Mouse (Mus musculus): ENCODE measurements at regions not wholly inside any gene's neighbourhood (a gene's known extent, or its start where the extent isn't known, plus 50 kb on each side); places are given as distances from the start of the nearest gene placed in this dataset.
A peak's percentile ranks its signal among the peaks of the same experiment; 100 is the strongest.

DNA sequence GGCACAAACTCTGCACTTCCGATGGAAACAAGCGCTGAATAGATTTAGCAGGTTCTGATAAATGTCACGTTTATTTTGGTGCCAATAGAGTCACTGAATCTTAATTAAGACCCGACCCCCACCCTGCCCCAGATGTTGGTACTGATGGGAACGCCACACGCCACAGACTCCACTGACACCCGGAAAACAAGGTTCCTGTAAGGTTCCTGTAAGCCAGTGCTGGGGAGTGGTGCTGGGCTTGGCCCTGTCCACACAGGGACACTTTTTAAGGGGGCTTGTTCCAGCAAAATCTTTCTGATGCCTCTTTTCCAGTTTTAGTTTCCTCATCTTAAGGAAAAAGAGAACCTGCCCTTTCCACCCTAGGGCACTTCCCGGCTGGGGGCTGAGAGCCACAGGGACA, 84.2 kb upstream of the Mafb start:
- no peaks in the 10 kb centered on the region for H3K36me3 ChIP-seq (replicated peaks in 1 of 2; ENCODE audit: control insufficient read depth in 1 of 2, insufficient read depth in 1 of 2, low read length in 1 of 2)
- in situ Hi-C loops (cut with MboI; ENCODE audit: low pct_ligation_motif_present, low pct_unique_long_range_greater_than_20kb, low sequenced_read_pairs), result no loop called here
- H3K27me3 ChIP-seq (replicated peaks), result peaks cover 67% of the 10 kb centered on the region
- no peaks in the 10 kb centered on the region for H3K9me3 ChIP-seq (replicated peaks; ENCODE audit: low read length)
- TF ChIP-seq ZC3H11A (IDR thresholded peaks at IDR 0.05; ENCODE audit: low read depth, low read length) (no peak), ZNF384 (IDR thresholded peaks at IDR 0.05; ENCODE audit: low read depth, low read length) (no peak), MEF2A (IDR thresholded peaks at IDR 0.05; ENCODE audit: borderline replicate concordance, low read depth, low read length) (no peak), TBP (conservative IDR thresholded peaks at IDR 0.05; ENCODE audit: low read depth, low read length) (no peak), IRF4 (IDR thresholded peaks at IDR 0.05; ENCODE audit: low read depth, low read length) (no peak), KAT2A (IDR thresholded peaks at IDR 0.05; ENCODE audit: insufficient replicate concordance, low read length) (no peak), NELFE (IDR thresholded peaks at IDR 0.05; ENCODE audit: low read depth, low read length) (no peak), CTCF (conservative IDR thresholded peaks at IDR 0.05 in 1 of 2, IDR thresholded peaks at IDR 0.05 in 1 of 2; ENCODE audit: low read depth in 2 of 2, low read length in 2 of 2) (no peak), HCFC1 (IDR thresholded peaks at IDR 0.05; ENCODE audit: low read depth, low read length) (no peak), JUN (IDR thresholded peaks at IDR 0.05; ENCODE audit: insufficient read depth, low read depth, low read length) (no peak), PAX5 (IDR thresholded peaks at IDR 0.05; ENCODE audit: low read length) (no peak), JUND (conservative IDR thresholded peaks at IDR 0.05; ENCODE audit: low read depth, low read length) (no peak), UBTF (IDR thresholded peaks at IDR 0.05; ENCODE audit: low read depth, low read length) (no peak), USF2 (conservative IDR thresholded peaks at IDR 0.05; ENCODE audit: low read depth, low read length) (no peak), USF1 (IDR thresholded peaks at IDR 0.05; ENCODE audit: low read depth, low read length) (no peak), MAZ (IDR thresholded peaks at IDR 0.05; ENCODE audit: low read depth, low read length) (no peak), NRF1 (IDR thresholded peaks at IDR 0.05; ENCODE audit: low read depth, low read length) (no peak), ELF1 (IDR thresholded peaks at IDR 0.05; ENCODE audit: low read depth, low read length) (no peak), MAX (IDR thresholded peaks at IDR 0.05; ENCODE audit: low read length) (no peak), SIN3A (IDR thresholded peaks at IDR 0.05; ENCODE audit: low read length) (no peak)
- peak overlapping the region; percentile 86; the same call in 1 of the 2 replicates for H3K4me2 ChIP-seq (ENCODE audit: insufficient read depth, low read depth, poor library complexity, severe bottlenecking)
- H3K4me3 ChIP-seq (replicated peaks in 1 of 3; ENCODE audit: low read depth in 2 of 3, low read length in 2 of 3, poor library complexity in 1 of 3), result no peak overlapping the region
- dilution Hi-C loops (cut with MboI; ENCODE audit: extremely low pct_ligation_motif_present, extremely low pct_unique_long_range_greater_than_20kb, low sequenced_read_pairs), result no loop called here
- H3K9ac ChIP-seq (ENCODE audit: insufficient read depth, low read depth), result no peak overlapping the region
- no peak overlapping the region for H3K27ac ChIP-seq (ENCODE audit: insufficient read depth, low read depth)
- no peaks in the 10 kb centered on the region for H3K79me2 ChIP-seq (replicated peaks; ENCODE audit: control insufficient read depth, extremely low read depth, insufficient read depth, poor library complexity, severe bottlenecking)
- H3K4me1 ChIP-seq (ENCODE audit: control insufficient read depth in 1 of 2, insufficient read depth in 2 of 2), result peaks cover 0 to 10% of the 10 kb centered on the region in 2 experiments; a peak in 3 of 4 replicates
- DNase-seq (ENCODE audit: extremely low read depth), result no peak

- no peak overlapping the region for H3K4me3 ChIP-seq (replicated peaks in 1 of 3; ENCODE audit: low read depth in 2 of 3, low read length in 2 of 3, poor library complexity in 1 of 3)
- peaks cover 0 to 10% of the 10 kb centered on the region in 2 experiments; a peak in 3 of 4 replicates for H3K4me1 ChIP-seq (ENCODE audit: control insufficient read depth in 1 of 2, insufficient read depth in 2 of 2)
- dilution Hi-C loops (cut with MboI; ENCODE audit: extremely low pct_ligation_motif_present, extremely low pct_unique_long_range_greater_than_20kb, low sequenced_read_pairs), result no loop called here
- H3K27me3 ChIP-seq (replicated peaks), result peaks cover 66% of the 10 kb centered on the region
- H3K79me2 ChIP-seq (replicated peaks; ENCODE audit: control insufficient read depth, extremely low read depth, insufficient read depth, poor library complexity, severe bottlenecking), result no peaks in the 10 kb centered on the region
- TF ChIP-seq CTCF (conservative IDR thresholded peaks at IDR 0.05 in 1 of 2, IDR thresholded peaks at IDR 0.05 in 1 of 2; ENCODE audit: low read depth in 2 of 2, low read length in 2 of 2) (no peak), USF1 (IDR thresholded peaks at IDR 0.05; ENCODE audit: low read depth, low read length) (no peak), TCF12 (IDR thresholded peaks at IDR 0.05; ENCODE audit: low read depth, low read length) (no peak)
- no peaks in the 10 kb centered on the region for H3K36me3 ChIP-seq (replicated peaks in 1 of 2; ENCODE audit: control insufficient read depth in 1 of 2, insufficient read depth in 1 of 2, low read length in 1 of 2)
- in situ Hi-C loops (cut with MboI; ENCODE audit: low pct_ligation_motif_present, low pct_unique_long_range_greater_than_20kb, low sequenced_read_pairs), result no loop called here
- 0 out of 2 replicates have a peak overlapping the region, but pooled peaks have one; percentile 14 for H3K9ac ChIP-seq (ENCODE audit: insufficient read depth, low read depth)
- H3K27ac ChIP-seq (ENCODE audit: insufficient read depth, low read depth), result no peak overlapping the region
- peak; percentile 53 for DNase-seq (ENCODE audit: extremely low read depth)
- H3K9me3 ChIP-seq (replicated peaks; ENCODE audit: low read length), result no peaks in the 10 kb centered on the region
- peak overlapping the region; percentile 86 for H3K4me2 ChIP-seq (ENCODE audit: insufficient read depth, low read depth, poor library complexity, severe bottlenecking)
Observed at GRCm38 (mm10) chr2:160451481-160452238, 84.8 kb upstream of the Mafb start.

All from CH12.LX (cell line).